Mouse (Mus musculus) heart, adult 18-20 months (tissue): ENCODE results near the gene Prim2. TPM values are rescaled to one million over a fixed set of nuclear protein-coding genes. Genes with fewer than 3 reads are reported as not detected.

ENCODE experiments used
- DNase-seq, 2 experiments: peaks; one replicate each; pipeline ENCODE4 v3.0.0; 2021 to 2022; ENCODE audit warnings: mixed read lengths in 1 of 2
- long read RNA-seq, 2 experiments: library from polyadenylated mRNA; stranded (forward); transcript quantifications; one replicate each; pipeline ENCODE4 v2.0.0; 2021
- total RNA-seq, 2 experiments: library from RNA; stranded (reverse); gene quantifications; 2 replicates each; pipeline ENCODE4 v1.2.3; 2021

Prim2 gene
- 1 to 10 TPM; 1.7 to 2.8 TPM for total RNA-seq
- long read RNA-seq, experiment 1 = 0 reads
- long read RNA-seq, experiment 2, partial matches to known transcripts = 0 of 1 reads
- long read RNA-seq, experiment 2, other reads (novel, unspliced or antisense) = 0 of 1 reads

DNA sequence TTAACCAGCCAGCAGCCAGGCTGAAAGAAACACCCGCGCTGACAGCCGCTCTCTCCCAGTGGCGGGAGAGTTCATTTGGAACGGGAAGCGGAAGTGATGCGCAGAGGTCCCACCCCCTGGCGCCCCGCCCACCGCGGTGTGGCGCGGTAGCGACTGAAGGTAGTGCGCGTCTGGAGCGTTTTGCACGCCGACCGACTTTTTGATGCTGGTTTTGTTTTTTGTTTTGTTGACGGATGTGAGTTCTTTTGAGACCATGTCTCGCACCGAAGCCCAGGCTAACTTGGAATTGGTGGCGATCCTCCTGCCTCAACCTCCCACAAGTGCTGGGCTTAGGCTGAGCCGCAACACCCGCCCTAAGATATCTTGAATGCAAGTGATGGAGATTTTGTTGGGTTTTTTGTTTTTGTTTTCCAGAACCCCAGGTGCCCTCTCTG, at the start of gene Prim2:
Gene Prim2, minus strand, starts transcription at position 88 of the 434 bp plus-strand sequence.
- peak; percentile 90 to 95 for DNase-seq

- no peak for DNase-seq
These were observed 48.0 kb upstream of the Prim2 start for GRCm38 (mm10) chr1:33717636-33718035.

DNA sequence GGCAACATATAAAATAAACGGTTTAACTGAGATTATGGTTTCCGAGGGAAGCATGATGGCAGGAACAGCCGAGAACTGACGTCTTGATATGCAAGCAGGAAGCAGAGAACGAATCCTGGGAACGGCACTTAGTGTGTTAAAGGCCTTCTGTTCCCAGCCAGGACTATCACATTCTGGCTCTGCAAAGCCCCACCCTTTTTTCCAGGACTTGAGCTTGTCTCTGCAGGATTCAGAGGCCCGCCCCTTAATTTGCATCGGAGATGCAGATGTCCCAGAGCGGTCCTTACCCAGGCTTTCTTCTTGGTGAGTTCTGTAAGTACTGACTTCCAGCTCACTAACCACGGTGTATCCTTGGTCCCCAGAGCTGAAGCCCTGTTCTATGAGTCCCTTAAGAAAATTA, 45.2 kb upstream of the Prim2 start:
- DNase-seq = no peak

DNA sequence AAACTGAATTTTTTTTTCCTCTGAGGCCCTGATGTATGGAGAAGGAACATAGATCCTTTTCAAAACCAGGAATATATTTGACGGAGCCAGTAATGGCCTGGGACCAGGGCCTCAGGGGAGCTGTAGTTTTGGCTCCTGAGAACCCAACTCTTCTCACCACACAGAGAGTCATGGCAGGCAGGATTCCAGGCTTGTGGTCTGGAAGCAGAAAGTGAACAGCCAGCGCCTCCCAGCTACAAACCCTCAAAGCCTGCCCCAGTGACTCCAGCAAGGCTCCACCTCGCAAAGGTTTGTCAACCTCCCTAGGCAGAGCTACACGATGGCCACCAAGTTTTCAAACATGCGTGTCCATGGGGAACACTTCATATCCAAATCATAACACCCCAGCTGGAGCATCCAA, 42.4 kb upstream of the Prim2 start:
- peak; percentile 22 to 29 for DNase-seq

- DNase-seq = no peak
These were observed 40.0 kb upstream of the Prim2 start for GRCm38 (mm10) chr1:33709615-33710014.

GRCm38 (mm10) chr1:33701244-33701643, 31.6 kb upstream of the Prim2 start:
- DNase-seq = no peak

DNA sequence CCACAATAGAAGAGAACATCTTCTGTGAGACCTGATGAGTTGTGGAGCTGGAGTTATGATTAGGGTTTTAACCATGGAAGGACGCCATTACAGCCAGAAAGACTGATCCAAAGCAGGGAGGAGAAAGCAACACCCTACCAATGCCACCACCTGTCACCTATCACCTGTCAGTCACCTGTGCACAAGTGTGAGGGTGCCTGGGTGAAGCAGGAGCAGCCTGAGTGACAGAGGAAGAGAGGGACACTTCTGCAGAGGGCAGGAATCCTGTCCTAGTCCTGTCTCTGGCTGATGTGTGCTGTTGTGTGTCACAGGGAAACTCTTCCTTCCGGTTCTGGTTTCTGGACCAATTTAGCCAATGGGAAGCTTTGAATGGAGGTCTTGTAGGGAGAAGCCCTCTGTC, 26.4 kb upstream of the Prim2 start:
- no peak for DNase-seq

DNA sequence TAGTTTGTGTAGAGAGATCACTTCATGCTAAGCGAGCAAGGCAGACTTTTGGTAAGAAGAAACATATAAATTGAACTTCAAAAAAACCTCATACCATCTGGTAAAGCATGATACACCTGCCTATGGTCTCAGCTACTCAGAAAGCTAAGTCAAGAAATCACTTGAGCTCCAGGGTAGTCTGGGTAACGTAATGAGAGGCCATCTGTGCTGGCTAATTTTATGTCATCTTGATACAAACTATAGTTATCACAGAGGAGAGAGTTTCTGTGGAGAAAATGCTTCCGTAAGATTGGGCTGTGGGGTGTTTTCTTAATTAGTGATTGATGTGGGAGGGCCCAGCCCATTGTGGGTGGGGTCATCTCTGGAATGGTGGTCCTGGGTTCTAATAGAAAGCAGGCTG, 24.3 kb upstream of the Prim2 start:
- no peak for DNase-seq

GRCm38 (mm10) chr1:33690087-33690448, 20.5 kb upstream of the Prim2 start:
- no peak for DNase-seq

DNA sequence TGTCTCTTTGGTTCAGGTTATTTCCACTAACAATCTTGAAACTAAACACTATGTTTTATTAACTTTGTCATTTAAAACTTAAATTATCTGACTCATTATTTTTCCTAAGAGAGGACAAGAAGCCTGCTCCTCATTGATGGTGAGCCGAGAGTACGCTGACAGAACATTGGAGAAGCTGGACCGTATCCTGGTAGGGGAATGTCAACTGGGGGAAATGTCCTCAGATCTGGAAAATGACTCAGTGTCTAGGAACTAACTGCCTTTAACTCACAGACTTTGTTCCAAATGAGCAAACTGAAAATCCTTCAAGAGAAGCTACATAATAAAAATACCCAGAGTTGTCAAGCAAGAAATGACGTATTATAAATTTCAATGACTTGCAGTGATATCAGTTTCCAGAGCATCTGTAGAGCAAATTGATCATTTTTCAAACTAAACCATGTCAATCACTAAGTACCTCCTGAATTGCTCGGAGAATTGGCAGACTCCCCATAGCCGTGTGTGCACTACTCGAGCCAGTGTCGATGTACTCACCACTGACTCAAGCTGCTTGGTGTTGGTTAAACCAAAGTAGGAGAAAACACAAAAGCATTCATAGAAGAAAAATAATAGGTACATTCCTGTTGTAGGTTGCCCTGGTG, 20.0 kb upstream of the Prim2 start:
- peak; percentile 26 to 44 for DNase-seq

DNA sequence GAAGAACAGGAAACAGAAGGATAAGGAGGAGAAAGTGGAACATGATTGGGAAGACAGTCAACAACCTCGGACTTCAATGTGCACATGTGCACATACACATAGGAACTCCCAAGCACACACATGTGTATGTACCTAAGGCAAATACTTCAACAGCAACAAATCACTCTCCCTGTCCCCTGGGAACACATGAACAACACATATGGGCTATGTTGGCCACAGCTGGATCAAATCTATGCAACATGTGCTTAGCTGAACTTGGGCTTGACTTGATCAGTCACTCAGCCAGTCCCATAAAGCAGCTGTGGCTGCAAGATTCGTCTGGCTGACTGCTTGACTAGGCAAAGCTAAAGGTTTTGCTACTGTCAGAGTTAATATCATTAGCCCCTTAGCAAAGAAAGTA, 19.2 kb upstream of the Prim2 start:
- DNase-seq = no peak

- peak; percentile 13 to 48 for DNase-seq
These were observed 14.9 kb upstream of the Prim2 start for GRCm38 (mm10) chr1:33684459-33684858.

- no peak for DNase-seq
These were observed 11.3 kb upstream of the Prim2 start for GRCm38 (mm10) chr1:33680890-33681289.

DNA sequence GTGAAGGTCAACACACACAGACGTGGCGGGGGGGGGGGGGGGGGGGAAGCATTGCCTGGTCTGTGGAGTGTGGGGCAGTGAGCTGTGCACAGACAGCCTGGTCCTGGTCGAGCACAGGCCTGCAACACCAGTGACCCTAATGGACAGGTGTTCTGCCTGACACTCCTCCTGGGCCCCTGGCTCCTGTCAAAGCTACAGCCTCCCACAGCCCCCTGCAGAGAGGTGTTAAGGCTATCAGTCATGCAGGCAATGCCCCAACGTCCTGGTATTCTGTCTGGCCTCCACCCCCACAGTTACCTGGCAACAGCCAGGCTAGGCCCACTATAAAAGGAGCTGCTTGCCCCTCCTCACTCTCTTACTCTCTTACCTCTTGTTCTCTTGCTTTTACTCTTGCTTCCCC, 10.8 kb upstream of the Prim2 start:
- DNase-seq = no peak

DNA sequence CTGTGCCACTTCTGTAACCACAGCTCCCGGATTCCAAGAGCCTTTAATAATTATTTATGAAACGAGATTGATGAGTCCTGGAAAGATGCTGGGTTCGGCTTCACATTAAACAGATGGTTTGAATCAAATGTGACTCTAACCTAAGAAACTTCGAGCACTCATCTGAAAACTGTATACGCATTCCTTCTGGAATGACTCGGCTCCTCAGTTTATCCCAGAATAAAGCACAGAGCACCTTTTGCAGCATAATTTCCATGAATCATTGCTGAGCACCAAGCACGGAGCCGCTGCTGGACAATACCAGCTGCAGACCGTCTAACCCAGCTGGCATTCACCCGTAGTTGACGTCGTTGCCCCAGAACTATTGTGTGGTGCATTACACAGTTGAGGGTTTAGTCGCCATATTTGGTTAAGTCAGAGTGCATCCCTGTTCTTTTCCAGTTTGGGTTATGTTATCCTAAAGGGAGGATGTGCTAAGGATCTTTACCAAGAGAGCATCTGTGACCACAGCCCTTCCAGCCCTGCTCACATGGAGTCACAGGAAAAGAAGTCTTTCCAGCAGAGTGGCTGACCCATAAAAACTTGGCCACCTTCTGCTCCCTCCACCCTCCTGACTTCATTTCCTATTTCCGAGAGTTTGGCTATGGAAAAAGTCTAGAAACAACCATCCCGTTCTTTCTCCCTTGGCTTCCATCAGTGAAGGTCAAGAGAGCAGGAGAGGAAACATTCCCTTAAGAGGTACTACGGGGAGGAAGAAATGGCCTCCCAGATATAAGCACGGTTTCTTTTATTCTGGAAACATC, 3.8 kb upstream of the Prim2 start:
- peak; percentile 50 to 66 for DNase-seq

- peak; percentile 27 to 42 for DNase-seq
These were observed 2.9 kb upstream of the Prim2 start for GRCm38 (mm10) chr1:33672514-33672913.

DNA sequence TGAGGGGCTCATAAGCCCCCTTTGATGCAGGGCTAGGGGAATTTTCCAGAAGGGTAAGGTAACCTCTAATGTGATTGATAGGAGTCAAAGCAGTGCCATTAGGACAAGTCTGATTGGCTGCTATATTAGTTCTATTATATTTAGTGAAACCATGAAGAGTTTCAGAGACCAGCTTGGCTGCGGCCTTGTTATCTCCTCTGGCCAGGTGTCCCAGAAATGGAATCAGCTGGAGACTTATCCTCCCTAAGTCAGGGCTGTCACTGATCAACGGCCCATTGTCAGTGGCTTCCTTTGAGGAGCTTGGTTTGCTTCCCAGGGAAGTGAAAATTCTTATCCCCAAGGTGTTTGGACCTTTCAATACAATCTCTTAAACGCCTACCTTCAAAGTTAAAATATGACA, 2.5 kb upstream of the Prim2 start:
- no peak for DNase-seq

DNA sequence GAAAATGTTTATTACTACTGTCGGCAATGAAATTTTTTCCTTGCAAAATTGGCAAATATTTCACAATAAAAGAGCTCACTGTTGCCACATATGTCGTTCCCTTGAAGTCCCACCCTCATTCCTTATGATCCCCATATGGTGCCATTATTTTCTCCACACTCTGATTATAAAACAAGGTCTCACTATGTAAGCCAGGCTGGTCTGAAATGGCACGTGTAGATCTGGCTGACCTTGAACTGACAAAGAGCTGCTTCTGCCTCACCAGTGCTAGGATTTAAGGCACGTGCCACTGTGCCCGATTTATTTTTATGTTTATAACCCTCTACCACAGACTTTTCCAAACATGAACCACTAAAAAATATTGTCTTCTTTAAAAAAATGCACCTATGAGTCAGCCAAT, 1.8 kb upstream of the Prim2 start:
- DNase-seq = no peak

- DNase-seq = peak; percentile 63 to 73
These were observed 595 bp upstream of the Prim2 start for GRCm38 (mm10) chr1:33670164-33670616.

- peak in 1 of 2 experiments; percentile 13 for DNase-seq
These were observed 5.9 kb downstream of the Prim2 start for GRCm38 (mm10) chr1:33663605-33664117.

DNA sequence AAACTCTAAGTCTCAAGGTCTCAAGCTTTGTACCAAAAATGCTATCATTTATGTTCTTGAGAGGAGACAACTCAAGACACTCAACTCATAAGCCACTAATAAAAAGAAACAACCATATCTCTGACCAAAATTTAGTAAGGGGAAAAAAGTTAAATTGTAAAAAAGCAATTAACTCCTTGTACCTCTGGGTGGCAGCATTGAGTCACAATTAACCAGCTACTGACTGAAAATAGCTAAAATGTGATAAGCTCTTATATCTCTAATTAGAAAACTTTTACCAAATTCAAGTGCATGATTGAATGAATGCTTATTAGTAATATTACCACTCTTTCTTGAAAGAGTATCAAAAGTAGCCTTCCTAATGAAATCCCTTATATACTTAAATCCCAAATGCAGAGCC, 6.4 kb downstream of the Prim2 start:
- DNase-seq = peak in 1 of 2 experiments; percentile 50

DNA sequence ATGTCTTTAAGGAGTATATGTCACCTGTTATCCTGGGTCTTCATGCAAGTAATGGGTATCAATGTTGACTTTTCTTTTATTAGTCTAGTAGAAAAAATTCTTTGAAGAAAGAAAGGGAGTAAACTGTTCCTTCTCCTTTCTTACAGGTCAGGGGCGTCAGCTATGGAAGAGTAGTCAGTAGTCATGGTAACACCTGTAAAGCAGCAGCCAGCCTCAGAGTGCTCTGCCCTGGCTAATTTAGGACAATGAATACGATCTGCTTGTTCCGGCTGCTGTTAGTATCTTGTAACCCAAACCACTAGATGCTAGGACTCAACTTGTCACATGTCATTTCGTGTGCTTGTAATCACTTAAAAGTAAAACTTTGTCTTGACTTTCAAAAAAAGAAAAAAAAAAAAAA, 11.3 kb downstream of the Prim2 start:
- DNase-seq = no peak

DNA sequence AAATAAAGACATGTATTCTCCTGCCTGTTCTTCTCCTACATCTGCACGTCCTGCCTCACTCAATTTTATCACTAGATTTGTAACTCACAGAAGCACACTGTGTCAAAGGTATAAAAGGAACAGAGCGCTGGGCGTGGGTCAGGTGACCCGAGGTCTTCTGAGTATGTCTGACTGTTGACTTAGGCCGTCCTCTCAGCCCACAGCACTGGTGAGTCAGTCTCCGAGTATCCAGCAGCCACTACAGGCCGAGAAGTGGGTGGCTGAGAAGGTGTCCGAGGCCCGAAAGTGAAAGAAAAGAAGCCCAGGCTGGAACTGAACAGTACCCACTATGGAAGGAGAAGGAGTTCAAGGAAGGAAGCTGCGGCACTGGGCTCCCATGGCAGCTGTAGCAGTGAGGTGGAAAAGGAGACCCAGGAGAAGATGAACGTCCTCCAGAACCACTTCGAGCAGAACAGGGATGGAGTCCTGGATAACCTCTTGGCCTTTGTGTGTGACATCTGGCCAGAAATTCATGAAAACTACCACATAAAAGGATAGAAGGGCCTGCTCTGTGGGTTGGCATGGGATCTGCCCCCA, 11.9 kb downstream of the Prim2 start:
- DNase-seq = no peak
